Mouse (Mus musculus): ENCODE data around the gene Atp6v1g1.

Gene Atp6v1g1

DNA sequence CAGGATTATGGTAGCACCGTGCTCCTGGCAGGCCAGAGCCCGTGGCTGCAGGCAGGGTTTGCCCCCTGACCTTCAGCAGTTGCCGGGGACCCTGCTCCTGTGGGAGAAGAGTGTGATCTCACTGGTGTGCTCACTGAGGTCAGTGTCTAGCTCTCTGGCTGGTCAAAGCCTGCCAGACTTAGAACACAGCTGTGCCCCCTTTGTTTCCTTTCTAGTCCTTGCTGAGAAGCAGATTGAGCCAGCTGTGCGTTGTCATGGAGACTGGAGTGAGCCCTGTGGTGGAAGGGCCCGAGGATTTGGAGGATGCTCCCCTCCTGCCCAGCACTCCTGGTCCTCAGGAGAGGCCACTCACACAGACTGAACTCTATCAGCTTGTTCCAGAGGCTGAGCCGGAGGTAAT, 35.5 kb downstream of the Atp6v1g1 start:
- DNase-seq (ENCODE audit: low spot score in 2 of 2): no peak

DNA sequence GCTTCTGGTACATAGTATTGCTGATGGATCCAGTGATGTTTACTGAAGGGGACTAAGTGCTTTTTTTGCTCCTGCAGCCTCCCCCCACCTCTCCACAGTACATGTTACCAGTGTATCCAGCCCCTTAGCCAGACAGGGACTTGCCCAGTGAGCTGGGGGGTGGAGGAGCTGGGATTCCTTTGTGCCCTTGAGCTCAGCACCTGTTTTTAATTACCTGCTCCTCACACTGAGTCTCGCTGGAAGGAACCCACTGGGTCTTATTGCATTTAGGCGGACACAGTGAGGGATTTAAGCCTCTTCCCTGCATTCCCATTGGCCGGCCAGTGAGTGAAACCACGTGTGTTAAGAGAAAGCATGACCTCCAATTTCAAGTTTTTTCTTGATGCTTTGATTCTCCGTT, 38.0 kb downstream of the Atp6v1g1 start:
- DNase-seq (ENCODE audit: low spot score in 2 of 2): no peak

DNA sequence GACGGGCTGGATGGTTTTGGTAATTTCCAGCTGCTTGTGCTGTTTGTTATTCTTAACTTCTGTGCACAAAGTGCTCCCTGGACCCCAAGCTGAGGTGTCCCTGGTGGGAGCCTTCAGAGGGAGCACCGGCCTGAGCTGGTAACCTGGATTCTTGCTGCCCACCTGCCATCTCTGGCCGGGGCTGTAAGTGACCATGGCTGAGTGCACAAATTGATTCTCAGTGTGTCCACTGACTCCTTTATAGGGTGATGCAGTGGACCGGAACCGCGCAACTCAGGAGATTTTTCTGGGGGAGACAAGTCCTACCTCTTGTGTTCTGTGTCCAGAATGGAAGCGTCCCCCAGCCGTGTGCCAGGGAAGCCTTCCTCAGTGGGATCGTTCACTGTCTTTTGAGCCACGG, 40.6 kb downstream of the Atp6v1g1 start:
- no peak for DNase-seq (ENCODE audit: low spot score in 2 of 2)

DNA sequence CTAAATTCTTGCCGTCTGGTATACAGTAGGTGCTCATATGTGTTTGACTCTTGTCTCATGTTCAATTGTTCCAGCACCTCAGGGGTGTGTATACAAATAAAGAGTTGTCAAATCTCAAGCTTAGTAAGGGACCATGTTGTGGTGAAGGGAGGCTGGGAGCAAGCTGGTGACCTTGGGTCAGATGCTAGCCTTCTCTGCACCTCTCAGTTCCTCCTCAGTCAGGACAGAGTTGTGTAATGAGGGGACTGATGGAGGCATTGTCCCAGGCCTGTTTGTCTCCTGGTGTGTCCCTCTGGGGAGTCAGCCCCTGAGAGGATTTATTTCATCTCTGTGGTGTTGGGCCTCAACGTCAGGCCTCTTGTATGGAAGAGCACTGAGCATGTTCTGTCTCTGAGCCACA, 41.7 kb downstream of the Atp6v1g1 start:
- no peak for DNase-seq (ENCODE audit: low spot score in 2 of 2)

DNA sequence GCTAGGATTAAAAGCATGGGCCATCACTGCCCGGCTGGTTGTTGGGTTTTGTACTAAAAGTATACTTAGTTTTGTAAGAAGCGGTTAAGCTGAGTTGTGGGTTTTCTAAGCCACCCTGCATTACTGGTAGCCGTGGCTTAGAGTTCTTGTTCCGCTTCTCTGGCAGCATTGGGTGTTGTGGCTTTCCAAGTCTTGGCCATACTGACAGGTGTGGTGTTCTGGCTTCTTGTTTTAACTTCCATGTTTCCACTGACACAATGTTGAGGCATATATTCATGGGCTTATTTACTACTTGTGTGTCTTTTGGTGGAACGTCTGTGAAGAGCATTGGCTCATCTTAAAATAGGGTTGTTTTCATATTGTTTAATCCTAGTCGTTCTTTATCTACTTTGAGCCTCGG, 45.4 kb downstream of the Atp6v1g1 start:
- no peak for DNase-seq (ENCODE audit: low spot score in 2 of 2)

DNA sequence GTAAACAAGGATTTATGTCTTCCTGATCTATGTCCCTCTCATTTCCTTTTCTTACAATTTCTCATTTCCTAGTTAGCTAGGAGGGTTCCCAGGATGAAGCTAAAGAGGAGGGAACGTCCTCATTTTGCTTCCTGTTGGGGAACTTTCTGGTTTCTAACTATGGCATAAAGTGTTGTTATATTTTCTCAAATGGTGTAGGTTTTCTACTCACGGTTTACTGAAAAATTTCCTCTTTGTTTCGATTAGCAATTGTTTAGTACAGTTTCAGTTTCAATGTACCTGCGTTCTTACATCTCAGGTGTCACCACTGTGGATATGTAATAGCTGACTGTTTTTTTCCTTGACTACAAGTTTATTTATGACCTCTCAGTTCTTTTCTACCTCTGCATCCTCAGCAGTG, 46.0 kb downstream of the Atp6v1g1 start:
- no peak for DNase-seq (ENCODE audit: low spot score in 2 of 2)

DNA sequence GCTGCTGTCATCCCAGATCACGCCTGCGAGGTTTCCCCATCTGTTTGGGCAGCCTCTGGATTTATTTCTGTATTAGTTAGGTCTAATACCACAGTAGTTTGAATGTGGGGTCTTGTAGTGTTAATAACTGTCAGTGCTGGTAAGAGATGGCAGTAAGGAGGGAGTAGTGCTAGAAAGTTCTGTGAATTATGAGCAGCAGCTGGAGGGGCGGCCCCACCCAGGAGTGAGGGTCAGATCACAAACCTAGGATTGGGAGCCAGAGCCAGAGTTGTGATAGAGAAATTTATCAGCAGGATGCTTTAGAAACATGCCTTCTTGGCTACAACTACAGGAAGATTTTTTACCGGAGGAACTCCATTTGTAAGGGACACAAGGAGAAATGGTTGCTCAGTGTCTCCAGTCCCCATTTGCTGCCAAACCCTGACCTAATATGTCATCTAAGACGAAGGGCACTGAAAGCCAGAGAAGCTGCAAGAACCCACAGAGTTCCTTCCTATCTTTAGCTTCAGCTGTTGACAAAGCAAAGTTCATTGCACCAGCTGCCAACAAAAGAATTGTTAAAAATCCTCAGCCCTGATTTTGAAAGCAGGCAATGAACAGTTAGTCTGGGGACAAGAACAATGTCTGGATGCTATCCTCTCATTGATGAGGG, 50.0 kb downstream of the Atp6v1g1 start:
- no peak for DNase-seq (ENCODE audit: low spot score in 2 of 2)

DNA sequence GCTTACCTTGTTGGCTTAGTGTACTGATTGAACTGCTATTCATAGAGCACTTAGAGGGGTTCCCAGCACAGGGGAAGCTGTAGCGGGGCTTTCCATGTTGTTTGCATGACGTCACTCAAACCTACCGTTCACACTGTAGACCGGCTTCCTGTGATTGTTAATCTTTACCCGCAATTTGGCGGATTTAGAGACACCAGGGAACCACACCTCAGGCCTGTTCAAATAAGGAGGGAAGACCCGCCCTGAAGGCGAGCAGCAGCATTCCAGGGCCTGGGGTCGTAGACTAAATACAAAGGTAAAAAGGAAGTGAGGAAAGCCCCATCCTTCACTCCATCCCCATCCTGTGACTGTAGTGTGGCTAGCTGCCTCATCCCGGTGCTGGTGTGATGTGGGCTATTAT, 50.7 kb downstream of the Atp6v1g1 start:
- no peak for DNase-seq (ENCODE audit: low spot score in 2 of 2)

DNA sequence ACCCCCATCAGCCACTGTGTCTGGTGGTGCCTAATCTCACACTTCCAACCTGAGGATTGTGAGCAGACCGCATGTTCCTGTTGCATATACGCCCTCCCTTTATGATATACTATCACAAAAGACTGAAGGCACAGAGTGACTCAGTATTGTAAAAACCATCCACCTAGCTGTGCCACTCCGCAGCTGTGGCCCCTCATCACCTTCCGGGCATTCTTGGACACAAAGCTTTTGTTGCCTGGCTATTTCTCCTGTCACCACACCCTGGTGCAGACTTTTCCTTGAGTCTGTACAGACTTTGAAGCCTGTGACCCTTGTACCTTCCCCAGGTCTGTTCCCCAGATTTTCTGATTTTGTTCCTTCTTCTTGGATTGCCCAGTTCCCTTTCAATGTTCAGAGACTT, 51.4 kb downstream of the Atp6v1g1 start:
- DNase-seq (ENCODE audit: low spot score in 2 of 2): no peak
